Mouse (Mus musculus): ENCODE data around the gene Gm15737. TPM values are rescaled to one million over a fixed set of nuclear protein-coding genes. Genes with fewer than 3 reads are reported as not detected.

Gene Gm15737
- polyA plus RNA-seq, 1 experiment from 2014 or later = not detected

DNA sequence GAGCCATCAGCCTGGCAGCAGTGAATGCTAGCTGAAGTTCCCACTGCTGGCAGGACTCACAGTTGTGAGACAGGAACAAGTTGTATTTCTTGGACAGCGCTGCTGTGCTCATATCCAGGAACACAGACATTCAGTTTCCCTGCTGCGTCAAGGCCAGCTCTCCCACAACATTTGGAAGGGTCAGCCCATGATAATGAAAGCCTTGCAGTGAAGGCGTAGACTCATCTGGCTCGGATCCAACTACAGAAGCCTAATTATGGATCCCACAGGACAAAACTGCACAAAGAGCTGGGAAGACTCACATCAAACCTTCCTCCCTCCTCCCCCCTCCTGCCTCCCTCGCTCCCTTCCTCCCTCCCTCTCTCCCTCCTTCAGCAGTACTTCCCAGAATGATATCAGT, 18.9 kb upstream of the Gm15737 start:
- Histone ChIP-seq H3K9me3 (no peaks in the 10 kb centered on the region), H3K27me3 (no peaks in the 10 kb centered on the region), H3K4me2 (replicated peaks) (no peak overlapping the region), H3K27ac (peak overlapping the region; percentile 31; the same call in 1 of the 2 replicates), H3K4me1 (replicated peaks) (peaks cover 9% of the 10 kb centered on the region), H3K36me3 (no peaks in the 10 kb centered on the region), H3K4me3 (replicated peaks) (no peak overlapping the region), H3K9ac (replicated peaks) (no peak overlapping the region)
- ATAC-seq = peak; percentile 71
- WGBS = 34% methylated on average over 5 of the region's 5 CpGs

- H3K4me1 ChIP-seq (replicated peaks) = peaks cover 8% of the 10 kb centered on the region
- 0 out of 2 replicates have a peak, but pooled peaks cover 4% of the 10 kb centered on the region for H3K27me3 ChIP-seq
- no peaks in the 10 kb centered on the region for H3K9me3 ChIP-seq
- no peak overlapping the region for H3K27ac ChIP-seq
- ATAC-seq = no peak
- no peaks in the 10 kb centered on the region for H3K36me3 ChIP-seq
- H3K9ac ChIP-seq (replicated peaks) = no peak overlapping the region
- H3K4me3 ChIP-seq (replicated peaks) = no peak overlapping the region
- H3K4me2 ChIP-seq (replicated peaks) = no peak overlapping the region
- WGBS = 90% methylated on average over 4 of the region's 4 CpGs
Measured at GRCm38 (mm10) chr6:92854873-92855272, 14.3 kb upstream of the Gm15737 start.

DNA sequence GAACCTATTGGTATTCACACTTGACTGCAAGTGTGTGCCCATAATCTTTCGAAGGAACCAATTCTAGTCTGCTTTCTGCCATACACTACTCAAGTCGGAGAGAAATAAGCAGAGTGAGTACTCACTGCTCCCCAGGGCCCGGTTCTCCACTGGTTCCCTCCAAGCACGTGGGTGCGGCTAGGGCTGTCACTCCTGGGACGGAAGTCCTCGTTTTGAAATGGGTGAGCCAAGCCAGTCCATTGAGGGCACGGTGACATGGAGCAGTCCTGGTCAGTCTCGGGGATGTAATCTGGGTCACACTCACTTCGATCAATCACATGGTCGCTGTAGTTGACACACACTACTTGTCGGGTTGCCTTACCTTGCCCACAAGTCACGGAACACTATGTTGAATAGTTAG, 11.4 kb upstream of the Gm15737 start:
- no peaks in the 10 kb centered on the region for H3K4me1 ChIP-seq (replicated peaks)
- no peak for ATAC-seq
- WGBS = 91% methylated on average over 13 of the region's 13 CpGs
- no peak overlapping the region for H3K4me3 ChIP-seq (replicated peaks)
- no peaks in the 10 kb centered on the region for H3K36me3 ChIP-seq
- 0 out of 2 replicates have a peak, but pooled peaks cover 4% of the 10 kb centered on the region for H3K27me3 ChIP-seq
- no peak overlapping the region for H3K4me2 ChIP-seq (replicated peaks)
- no peak overlapping the region for H3K27ac ChIP-seq
- H3K9ac ChIP-seq (replicated peaks) = no peak overlapping the region
- no peaks in the 10 kb centered on the region for H3K9me3 ChIP-seq

DNA sequence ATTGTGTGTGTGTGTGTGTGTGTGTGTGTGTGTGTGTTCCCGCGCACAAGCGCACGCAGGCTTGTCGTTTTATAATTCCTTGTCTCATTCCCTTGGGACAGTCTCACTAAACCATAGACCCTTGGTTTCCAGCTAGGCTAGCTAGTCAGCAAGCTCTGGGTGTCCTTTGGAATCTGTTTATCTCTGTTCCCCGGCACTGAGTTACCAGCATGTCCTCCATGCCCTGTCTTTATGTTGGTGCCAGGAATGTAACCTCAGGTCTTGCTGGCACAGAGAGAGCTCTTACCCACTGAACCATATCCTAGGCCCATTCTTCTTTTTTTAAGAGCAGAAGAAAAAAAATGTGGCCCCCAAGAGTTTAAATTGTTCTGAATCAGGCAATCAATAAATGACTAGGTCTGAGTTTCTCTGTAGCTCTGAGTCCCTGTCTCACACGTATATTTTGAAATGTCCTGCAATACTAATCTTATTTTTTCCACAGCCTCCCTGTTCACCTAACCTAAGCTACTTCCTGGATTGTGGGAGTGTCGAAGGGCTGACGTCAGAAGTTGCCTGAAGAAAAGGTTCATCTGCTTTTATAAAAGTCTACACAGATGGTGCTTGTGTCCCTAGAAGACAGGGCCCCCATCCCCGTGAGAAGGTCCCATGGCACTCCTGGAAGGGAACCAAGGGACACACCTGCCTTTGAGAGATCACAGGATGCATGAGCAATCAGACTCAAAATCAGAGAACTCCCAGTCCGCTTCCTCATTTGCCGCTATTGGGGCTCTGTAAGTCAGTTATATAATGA, 10.2 kb upstream of the Gm15737 start:
- Histone ChIP-seq H3K27ac (no peak overlapping the region), H3K27me3 (0 out of 2 replicates have a peak, but pooled peaks cover 4% of the 10 kb centered on the region), H3K4me3 (replicated peaks) (no peak overlapping the region), H3K4me2 (replicated peaks) (no peak overlapping the region), H3K9ac (replicated peaks) (no peak overlapping the region), H3K9me3 (no peaks in the 10 kb centered on the region), H3K36me3 (no peaks in the 10 kb centered on the region), H3K4me1 (replicated peaks) (no peaks in the 10 kb centered on the region)
- ATAC-seq = no peak
- 78% methylated on average over 12 of the region's 12 CpGs for whole genome bisulfite sequencing

GRCm38 (mm10) chr6:92860285-92860912, 8.8 kb upstream of the Gm15737 start:
- WGBS = 76% methylated on average over 5 of the region's 5 CpGs
- H3K4me1 ChIP-seq (replicated peaks) = no peaks in the 10 kb centered on the region
- no peak overlapping the region for H3K4me3 ChIP-seq (replicated peaks)
- H3K9me3 ChIP-seq = no peaks in the 10 kb centered on the region
- H3K4me2 ChIP-seq (replicated peaks) = no peak overlapping the region
- ATAC-seq = no peak
- H3K27ac ChIP-seq = no peak overlapping the region
- no peaks in the 10 kb centered on the region for H3K36me3 ChIP-seq
- no peak overlapping the region for H3K9ac ChIP-seq (replicated peaks)
- 0 out of 2 replicates have a peak, but pooled peaks cover 4% of the 10 kb centered on the region for H3K27me3 ChIP-seq

GRCm38 (mm10) chr6:92862599-92862998, 6.6 kb upstream of the Gm15737 start:
- H3K27ac ChIP-seq = no peak overlapping the region
- H3K36me3 ChIP-seq = no peaks in the 10 kb centered on the region
- no peaks in the 10 kb centered on the region for H3K9me3 ChIP-seq
- no peak overlapping the region for H3K4me2 ChIP-seq (replicated peaks)
- 0 out of 2 replicates have a peak, but pooled peaks cover under 1% of the 10 kb centered on the region for H3K27me3 ChIP-seq
- no peak overlapping the region for H3K4me3 ChIP-seq (replicated peaks)
- 79% methylated on average over 9 of the region's 9 CpGs for WGBS
- H3K4me1 ChIP-seq (replicated peaks) = no peaks in the 10 kb centered on the region
- H3K9ac ChIP-seq (replicated peaks) = no peak overlapping the region
- ATAC-seq = no peak

GRCm38 (mm10) chr6:92869582-92870219, 544 bp downstream of the Gm15737 start:
- H3K9ac ChIP-seq (replicated peaks) = no peak overlapping the region
- no peak overlapping the region for H3K4me3 ChIP-seq (replicated peaks)
- H3K4me1 ChIP-seq (replicated peaks) = 0 out of 2 replicates have a peak, but pooled peaks cover 5% of the 10 kb centered on the region
- 71% methylated on average over 16 of the region's 16 CpGs for WGBS
- H3K27ac ChIP-seq = no peak overlapping the region
- H3K27me3 ChIP-seq = no peaks in the 10 kb centered on the region
- no peak for ATAC-seq
- no peak overlapping the region for H3K4me2 ChIP-seq (replicated peaks)
- H3K36me3 ChIP-seq = no peaks in the 10 kb centered on the region
- H3K9me3 ChIP-seq = no peaks in the 10 kb centered on the region

DNA sequence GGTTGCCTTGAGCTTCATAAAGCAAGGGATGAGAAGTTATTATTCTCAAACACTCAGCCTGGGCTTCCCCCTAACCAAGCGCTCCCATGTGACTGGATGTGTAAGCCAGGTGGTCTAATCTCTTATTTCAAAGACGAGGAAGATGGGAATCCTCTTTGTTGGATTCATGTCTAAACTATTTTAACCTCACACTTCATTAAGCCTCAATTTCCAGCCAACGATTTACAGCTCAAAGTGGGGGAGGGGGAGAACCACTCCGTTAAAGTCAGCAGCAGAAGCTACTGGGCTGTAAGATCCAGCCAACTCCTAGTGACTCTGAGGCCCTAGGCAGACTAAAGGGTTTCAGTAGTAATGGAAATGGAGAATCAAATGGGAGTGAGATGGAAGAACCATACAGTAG, 2.7 kb downstream of the Gm15737 start:
- WGBS = 59% methylated on average over 4 of the region's 4 CpGs
- Histone ChIP-seq H3K27ac (no peak overlapping the region), H3K27me3 (no peaks in the 10 kb centered on the region)

GRCm38 (mm10) chr6:92872766-92873165, 3.6 kb downstream of the Gm15737 start:
- WGBS = 92% methylated on average over 10 of the region's 10 CpGs
- Histone ChIP-seq H3K4me1 (replicated peaks) (0 out of 2 replicates have a peak, but pooled peaks cover 5% of the 10 kb centered on the region), H3K9me3 (no peaks in the 10 kb centered on the region), H3K27ac (no peak overlapping the region), H3K4me2 (replicated peaks) (no peak overlapping the region), H3K36me3 (no peaks in the 10 kb centered on the region), H3K9ac (replicated peaks) (no peak overlapping the region), H3K27me3 (no peaks in the 10 kb centered on the region), H3K4me3 (replicated peaks) (no peak overlapping the region)
- ATAC-seq = no peak

More for the DNA sequence above, 2.7 kb downstream of the Gm15737 start:
- Histone ChIP-seq H3K36me3 (no peaks in the 10 kb centered on the region), H3K9me3 (no peaks in the 10 kb centered on the region), H3K4me1 (replicated peaks) (0 out of 2 replicates have a peak, but pooled peaks cover 5% of the 10 kb centered on the region), H3K4me3 (replicated peaks) (no peak overlapping the region), H3K4me2 (replicated peaks) (no peak overlapping the region), H3K9ac (replicated peaks) (no peak overlapping the region)
- ATAC-seq = no peak

- 78% methylated on average over 5 of the region's 5 CpGs for WGBS
- Histone ChIP-seq H3K4me1 (replicated peaks) (0 out of 2 replicates have a peak, but pooled peaks cover under 1% of the 10 kb centered on the region), H3K4me3 (replicated peaks) (no peak overlapping the region), H3K36me3 (no peaks in the 10 kb centered on the region), H3K9me3 (no peaks in the 10 kb centered on the region), H3K27me3 (no peaks in the 10 kb centered on the region), H3K27ac (no peak overlapping the region), H3K9ac (replicated peaks) (no peak overlapping the region), H3K4me2 (replicated peaks) (no peak overlapping the region)
- ATAC-seq = no peak
Measured at GRCm38 (mm10) chr6:92874854-92875253, 5.7 kb downstream of the Gm15737 start.

- ATAC-seq = no peak
- no peak overlapping the region for H3K4me3 ChIP-seq (replicated peaks)
- no peaks in the 10 kb centered on the region; the same call in 1 of the 2 replicates for H3K27me3 ChIP-seq
- no peak overlapping the region for H3K27ac ChIP-seq
- H3K4me1 ChIP-seq (replicated peaks) = no peaks in the 10 kb centered on the region
- no peaks in the 10 kb centered on the region for H3K36me3 ChIP-seq
- no peaks in the 10 kb centered on the region for H3K9me3 ChIP-seq
- 93% methylated on average over 2 of the region's 2 CpGs for WGBS
- no peak overlapping the region for H3K9ac ChIP-seq (replicated peaks)
- no peak overlapping the region for H3K4me2 ChIP-seq (replicated peaks)
Measured at GRCm38 (mm10) chr6:92875340-92875739, 6.2 kb downstream of the Gm15737 start.

DNA sequence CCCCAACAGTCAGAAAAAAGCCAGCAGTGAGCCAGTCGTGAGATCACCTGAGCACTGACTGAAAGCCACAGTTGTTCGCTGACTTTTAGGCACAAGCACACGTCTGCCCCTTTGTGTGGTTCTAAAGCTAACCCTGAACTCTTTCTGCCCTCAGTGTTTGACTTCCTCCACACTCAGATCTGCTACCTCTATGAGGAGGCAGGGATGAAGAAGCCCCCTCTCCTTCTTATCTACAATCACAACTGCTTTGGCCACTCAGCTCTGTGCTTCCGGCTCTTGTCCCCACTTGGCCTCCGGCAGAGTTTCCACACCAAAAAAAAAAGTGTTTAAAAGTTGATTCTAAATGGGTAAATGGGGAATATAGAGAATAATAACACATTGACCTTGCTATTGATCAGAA, 7.0 kb downstream of the Gm15737 start:
- ATAC-seq = no peak
- H3K9ac ChIP-seq (replicated peaks) = no peak overlapping the region
- peaks cover 3% of the 10 kb centered on the region for H3K27me3 ChIP-seq
- H3K4me2 ChIP-seq (replicated peaks) = no peak overlapping the region
- H3K36me3 ChIP-seq = no peaks in the 10 kb centered on the region
- 85% methylated on average over 5 of the region's 5 CpGs for WGBS
- no peak overlapping the region for H3K4me3 ChIP-seq (replicated peaks)
- no peak overlapping the region for H3K27ac ChIP-seq
- no peaks in the 10 kb centered on the region for H3K4me1 ChIP-seq (replicated peaks)
- no peaks in the 10 kb centered on the region for H3K9me3 ChIP-seq

Measured in midbrain, embryonic 13.5 days (tissue).